Mouse (Mus musculus) hindbrain, embryonic 10.5 days (tissue): ENCODE results near the gene Vmn1r93. TPM values are rescaled to one million over a fixed set of nuclear protein-coding genes. Genes with fewer than 3 reads are reported as not detected.
"Not testable (repeated sequence)": the region's sequence is repeated elsewhere in the genome, so short reads cannot be mapped to it uniquely, and the experiment has no call there.

Experiments used
- DNase-seq: peaks from one replicate; pipeline ENCODE4 v3.0.0-alpha.2; 2017; ENCODE audit warnings: low spot score
- H3K27ac ChIP-seq: fragments of 300-500 bp; sonication (generic); 2 replicates; pipeline ENCODE4 v1.5.1; 2016; ENCODE audit warnings: mild to moderate bottlenecking, moderate library complexity
- H3K27me3 ChIP-seq: fragments of 300-500 bp; sonication (generic); 2 replicates; pipeline ENCODE4 v1.6.1; 2016; ENCODE audit warnings: mild to moderate bottlenecking; ENCODE audit not compliant: poor library complexity, insufficient read depth, severe bottlenecking
- H3K36me3 ChIP-seq: fragments of 300-500 bp; sonication (generic); 2 replicates; pipeline ENCODE4 v1.6.1; 2016; ENCODE audit warnings: mild to moderate bottlenecking, moderate library complexity
- H3K4me1 ChIP-seq: fragments of 300-500 bp; sonication (generic); replicated peaks from 2 replicates; pipeline ENCODE4 v1.6.1; 2016; ENCODE audit warnings: mild to moderate bottlenecking
- H3K4me3 ChIP-seq: fragments of 300-500 bp; sonication (generic); 2 replicates; pipeline ENCODE4 v1.5.1; 2016; ENCODE audit warnings: mild to moderate bottlenecking, moderate library complexity
- H3K9me3 ChIP-seq: fragments of 300-500 bp; sonication (generic); 2 replicates; pipeline ENCODE4 v1.6.1; 2016; ENCODE audit warnings: mild to moderate bottlenecking, moderate library complexity
- WGBS: fragments of 180-500 bp; shearing (Covaris S2); methylation state at CpG from one replicate; pipeline ENCODE4 v1.1.7; 2016; 5-methylcytosine and 5-hydroxymethylcytosine counted together
- polyA plus RNA-seq: library from polyadenylated mRNA; unstranded; fragments of >200 nt; fragmentation: Nextera tagmentation; extraction: Ambion mirVana; gene quantifications from 2 replicates; pipeline ENCODE4 v1.2.1, GENCODE M21; 2016

The Vmn1r93 gene
- polyA plus RNA-seq: not detected in 2 replicates

- not testable (repeated sequence) for H3K27ac ChIP-seq, H3K4me3 ChIP-seq, H3K27me3 ChIP-seq, H3K36me3 ChIP-seq, DNase-seq, H3K4me1 ChIP-seq, H3K9me3 ChIP-seq
- WGBS: no CpG with 5 or more reads among the region's 5 CpGs
These were observed at the start of gene Vmn1r93 for GRCm38 (mm10) chr7:20138988-20139387. Vmn1r93 (minus strand) TSS chr7:20139088.

- H3K27ac ChIP-seq, DNase-seq, H3K9me3 ChIP-seq, H3K27me3 ChIP-seq, H3K4me3 ChIP-seq, H3K36me3 ChIP-seq, H3K4me1 ChIP-seq: not testable (repeated sequence)
- WGBS: no CpG with 5 or more reads among the region's 3 CpGs
These were observed 29.4 kb upstream of the Vmn1r93 start, which contains the start of gene Vmn1r94 for GRCm38 (mm10) chr7:20168277-20168676. Vmn1r94 (minus strand) TSS chr7:20168377.

GRCm38 (mm10) chr7:20122479-20122878 is 16.4 kb downstream of the Vmn1r93 start, which contains the start of gene Gm16442:
Gm16442 (minus strand) TSS chr7:20122579.
- H3K36me3 ChIP-seq, H3K4me1 ChIP-seq, H3K4me3 ChIP-seq, H3K27ac ChIP-seq, H3K27me3 ChIP-seq, H3K9me3 ChIP-seq, DNase-seq: not testable (repeated sequence)
- WGBS: no CpG with 5 or more reads among the region's 2 CpGs

GRCm38 (mm10) chr7:20099380-20099779 is 39.5 kb downstream of the Vmn1r93 start, which contains the start of gene Vmn1r91:
Vmn1r91 (plus strand) TSS chr7:20099680.
- H3K9me3 ChIP-seq, H3K4me1 ChIP-seq, H3K36me3 ChIP-seq, DNase-seq, H3K27ac ChIP-seq, H3K27me3 ChIP-seq, H3K4me3 ChIP-seq: not testable (repeated sequence)
- WGBS: 86% methylated on average over 5 of the region's 5 CpGs

Other genes starting within 250 kb of the Vmn1r93 start
- 4.4 and 5.4 TPM in 2 replicates for gene Pvr, start 217.9 kb downstream of the Vmn1r93 start, polyA plus RNA-seq
- 0.21 and 0.41 TPM in 2 replicates for gene Igsf23, start 188.3 kb downstream of the Vmn1r93 start, polyA plus RNA-seq
- not detected in 2 replicates for gene Ceacam20, start 173.7 kb downstream of the Vmn1r93 start, polyA plus RNA-seq
- gene Nlrp9b, start 147.6 kb downstream of the Vmn1r93 start, polyA plus RNA-seq: not detected in 2 replicates
- not detected in 2 replicates for gene Vmn1r91, start 39.4 kb downstream of the Vmn1r93 start, polyA plus RNA-seq
- not detected in 2 replicates for gene Gm16442, start 16.5 kb downstream of the Vmn1r93 start, polyA plus RNA-seq
- gene Vmn1r94, start 29.3 kb upstream of the Vmn1r93 start, polyA plus RNA-seq: not detected in 2 replicates
- not detected in 2 replicates for gene Vmn1r95, start 54.6 kb upstream of the Vmn1r93 start, polyA plus RNA-seq
- not detected in 2 replicates for gene Gm6164, start 66.5 kb upstream of the Vmn1r93 start, polyA plus RNA-seq
- not detected in 2 replicates for gene Gm4498, start 94.7 kb upstream of the Vmn1r93 start, polyA plus RNA-seq
- gene Gm5890, start 123.7 kb upstream of the Vmn1r93 start, polyA plus RNA-seq: not detected in 2 replicates
- gene Gm4133, start 195.0 kb upstream of the Vmn1r93 start, polyA plus RNA-seq: not detected in 2 replicates
- not detected in 2 replicates for gene Gm5728, start 236.3 kb upstream of the Vmn1r93 start, polyA plus RNA-seq